In genomic region chr9:30369554-30370440, GRCm38 (mm10) we compare ENCODE assay signal across 14 mouse cellular contexts. TPM values are rescaled to one million over a fixed set of nuclear protein-coding genes. Genes with fewer than 3 reads are reported as not detected.
DNase-seq lines count a peak whose midpoint lies in the region; ATAC-seq and TF ChIP-seq lines count a peak whose summit lies in the region.
"Had no signal": no experiment of that assay in that cellular context is flagged by ENCODE, and none has a peak within 500 bp of the region (broad histone marks: within the 10 kb centered on the region; RNA-seq: fewer than 3 reads in every experiment).

No protein-coding gene starts in this region.

- no peak overlapping the region for H3K9ac ChIP-seq in embryonic facial prominence, embryonic 15.5 days
- H3K9ac ChIP-seq: liver, embryonic 15.5 days had no signal

- WGBS in cerebellum, adult 2 months, result 27% methylated on average over 11 of the region's 11 CpGs
- WGBS in embryonic facial prominence, embryonic 15.5 days, result 39% methylated on average over 11 of the region's 11 CpGs
- 82% methylated on average over 11 of the region's 11 CpGs for WGBS in hindbrain, embryonic 10.5 days

- TF ChIP-seq CTCF in cerebellum, adult 2 months (IDR thresholded peaks at IDR 0.05; ENCODE audit: borderline replicate concordance, insufficient read depth, low read depth, low read length), result no peak

- peak overlapping the region; percentile 9; the same call in 1 of the 2 replicates for H3K27ac ChIP-seq in cerebellum, adult 2 months (ENCODE audit: insufficient read depth, low read length)
- H3K27ac ChIP-seq in embryonic facial prominence, embryonic 15.5 days (replicated peaks), result no peak overlapping the region
- no peak overlapping the region for H3K27ac ChIP-seq in hindbrain, embryonic 10.5 days
- H3K27ac ChIP-seq: left cerebral cortex, adult 2 months; liver, embryonic 15.5 days; macrophage had no signal

- no peaks in the 10 kb centered on the region for H3K36me3 ChIP-seq in embryonic facial prominence, embryonic 15.5 days
- H3K36me3 ChIP-seq in hindbrain, embryonic 10.5 days, result no peaks in the 10 kb centered on the region
- H3K36me3 ChIP-seq: liver, embryonic 15.5 days had no signal

- H3K4me2 ChIP-seq in embryonic facial prominence, embryonic 15.5 days (replicated peaks), result 0 out of 2 replicates have a peak overlapping the region, but pooled peaks have one; percentile 17
- H3K4me2 ChIP-seq: liver, embryonic 15.5 days had no signal

- peak; percentile 2 for DNase-seq in embryo, embryonic 11.5 days (ENCODE audit: low read depth, low spot score)
- DNase-seq in embryo, embryonic 10.5 days (ENCODE audit: low spot score), result no peak
- DNase-seq in left cerebral cortex, postnatal 4 days, result peak; percentile 2
- no peak for DNase-seq in left cerebral cortex, postnatal 10 days (ENCODE audit: extremely low spot score in 1 of 2, low spot score in 2 of 2)
- DNase-seq in cerebellum, adult 2 months, result peak; percentile 58 to 67
- no peak for DNase-seq in thymus, postnatal 36 days
- DNase-seq in hindbrain, embryonic 10.5 days (ENCODE audit: low spot score), result no peak
- DNase-seq: kidney, postnatal 10 days; right cerebral cortex, postnatal 4 days had no signal

- no peaks in the 10 kb centered on the region for H3K9me3 ChIP-seq in embryonic facial prominence, embryonic 15.5 days (replicated peaks)
- no peaks in the 10 kb centered on the region for H3K9me3 ChIP-seq in hindbrain, embryonic 10.5 days
- H3K9me3 ChIP-seq: liver, embryonic 15.5 days had no signal

- no peak overlapping the region for H3K4me3 ChIP-seq in cerebellum, adult 2 months (replicated peaks; ENCODE audit: insufficient read depth, low read depth, low read length)
- H3K4me3 ChIP-seq in embryonic facial prominence, embryonic 15.5 days (replicated peaks), result no peak overlapping the region
- H3K4me3 ChIP-seq in hindbrain, embryonic 10.5 days, result no peak overlapping the region
- H3K4me3 ChIP-seq: left cerebral cortex, adult 2 months; liver, embryonic 15.5 days; myocyte had no signal

- TF ChIP-seq POLR2A in cerebellum, adult 2 months (IDR thresholded peaks at IDR 0.05; ENCODE audit: borderline replicate concordance, insufficient read depth, low read length), result no peak

- H3K27me3 ChIP-seq in cerebellum, adult 2 months (ENCODE audit: control insufficient read depth, insufficient read depth, low read length), result no peaks in the 10 kb centered on the region
- H3K27me3 ChIP-seq in embryonic facial prominence, embryonic 15.5 days, result no peaks in the 10 kb centered on the region
- H3K27me3 ChIP-seq in hindbrain, embryonic 10.5 days (ENCODE audit: insufficient read depth, poor library complexity, severe bottlenecking), result no peaks in the 10 kb centered on the region
- H3K27me3 ChIP-seq: liver, embryonic 15.5 days had no signal

- H3K4me1 ChIP-seq in cerebellum, adult 2 months (ENCODE audit: control insufficient read depth, insufficient read depth, low read length), result peaks cover 8% of the 10 kb centered on the region
- peaks cover 5% of the 10 kb centered on the region; the same call in 1 of the 2 replicates for H3K4me1 ChIP-seq in embryonic facial prominence, embryonic 15.5 days
- peaks cover 5% of the 10 kb centered on the region; the same call in 1 of the 2 replicates for H3K4me1 ChIP-seq in hindbrain, embryonic 10.5 days (replicated peaks)
- H3K4me1 ChIP-seq: liver, embryonic 15.5 days had no signal

- intact Hi-C loops in left cerebral cortex, postnatal 4 days (cut with DNase I), result no loop called here
- intact Hi-C loops in left cerebral cortex, postnatal 10 days (cut with DNase I), result no loop called here

- peak; percentile 63; the same call in 1 of the 2 replicates for ATAC-seq in embryonic facial prominence, embryonic 15.5 days (ENCODE audit: insufficient number of reproducible peaks, low FRiP score, low TSS enrichment, low read depth)

RNA-seq across cellular contexts. Expression of gene Snx19, which starts 57.1 kb away (rescaled TPM):
- total RNA-seq in left cerebral cortex, postnatal 4 days (2021), result 10 to 100 TPM; 28.6 to 31.6 TPM
- 10 to 100 TPM; 36.9 to 37.5 TPM for total RNA-seq in left cerebral cortex, postnatal 10 days (2021)
- polyA plus RNA-seq in cerebellum, adult 2 months (2012; rRNA removed), result 38.2 and 39.8 TPM in 2 replicates
- polyA plus RNA-seq in embryonic facial prominence, embryonic 15.5 days (2015; fragmentation: Nextera tagmentation; extraction: Ambion mirVana), result 17.2 and 18.8 TPM in 2 replicates
- 21.2 and 23.7 TPM in 2 replicates for polyA plus RNA-seq in hindbrain, embryonic 10.5 days (2016; fragmentation: Nextera tagmentation; extraction: Ambion mirVana)

Comparison
In these comparisons a context has a peak if more than half of its experiments do, and no peak if none do; other contexts are left out.
1. DNase-seq: peak in embryo, embryonic 11.5 days (single experiment), left cerebral cortex, postnatal 4 days (single experiment) and cerebellum, adult 2 months (2 of 2); none in embryo, embryonic 10.5 days (single experiment), left cerebral cortex, postnatal 10 days (0 of 2), thymus, postnatal 36 days (0 of 2) and hindbrain, embryonic 10.5 days (single experiment).